Mouse (Mus musculus): ENCODE results near the gene Slc1a7. TPM values are rescaled to one million over a fixed set of nuclear protein-coding genes. Genes with fewer than 3 reads are reported as not detected.

Gene Slc1a7
- total and polyA plus RNA-seq, 2 experiments, result 0.04 to 0.09 TPM

DNA sequence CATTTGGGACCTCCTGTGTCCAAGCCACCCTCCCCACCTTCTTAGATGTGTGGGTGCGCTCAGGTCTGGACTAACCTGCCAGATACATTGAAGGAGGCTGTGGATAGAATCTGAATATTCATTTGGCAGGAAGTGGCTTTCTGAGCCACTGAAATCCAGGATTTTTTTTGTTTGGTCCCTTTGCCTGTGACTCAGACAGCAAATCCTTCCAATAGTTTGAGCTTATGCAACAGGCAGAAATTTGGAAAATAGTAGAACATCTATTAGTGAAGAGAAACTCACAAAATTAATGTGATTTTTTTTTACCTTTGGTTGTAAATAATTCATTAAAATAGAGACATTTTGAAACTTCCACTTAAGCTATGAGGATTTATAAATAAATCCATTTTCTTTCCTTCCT, 3.0 kb downstream of the Slc1a7 start:
- H3K27me3 ChIP-seq (ENCODE audit: control insufficient read depth, insufficient read depth, low read length), result no peaks in the 10 kb centered on the region
- WGBS, result 93% methylated on average over 1 of the region's 1 CpGs
- H3K4me3 ChIP-seq (ENCODE audit: insufficient read depth, low read depth, low read length), result no peak overlapping the region
- no peaks in the 10 kb centered on the region for H3K4me1 ChIP-seq (ENCODE audit: control insufficient read depth, insufficient read depth, low read length)
- DNase-seq (ENCODE audit: extremely low read depth, low read depth, low spot score), result no peak
- H3K27ac ChIP-seq (replicated peaks; ENCODE audit: insufficient read depth, low read depth, low read length), result no peak overlapping the region
- no peak overlapping the region for H3K9ac ChIP-seq (ENCODE audit: low read depth, low read length)
- TF ChIP-seq POLR2A (IDR thresholded peaks at IDR 0.05; ENCODE audit: extremely low read depth, insufficient read depth, low read length), result no peak
- TF ChIP-seq CTCF (IDR thresholded peaks at IDR 0.05; ENCODE audit: low read depth, low read length), result no peak
- no peaks in the 10 kb centered on the region for H3K36me3 ChIP-seq (ENCODE audit: control insufficient read depth, insufficient read depth, low read length)
- no peaks in the 10 kb centered on the region for H3K79me2 ChIP-seq (ENCODE audit: control insufficient read depth, insufficient read depth, low read length)

GRCm38 (mm10) chr4:107974527-107974926, 6.4 kb downstream of the Slc1a7 start:
- no peaks in the 10 kb centered on the region for H3K4me1 ChIP-seq (ENCODE audit: control insufficient read depth, insufficient read depth, low read length)
- no peak for TF ChIP-seq CTCF (IDR thresholded peaks at IDR 0.05; ENCODE audit: low read depth, low read length)
- no peak for TF ChIP-seq POLR2A (IDR thresholded peaks at IDR 0.05; ENCODE audit: extremely low read depth, insufficient read depth, low read length)
- H3K79me2 ChIP-seq (ENCODE audit: control insufficient read depth, insufficient read depth, low read length), result no peaks in the 10 kb centered on the region
- H3K36me3 ChIP-seq (ENCODE audit: control insufficient read depth, insufficient read depth, low read length), result no peaks in the 10 kb centered on the region
- no peak overlapping the region for H3K9ac ChIP-seq (ENCODE audit: low read depth, low read length)
- no peak for DNase-seq (ENCODE audit: extremely low read depth, low read depth, low spot score)
- H3K4me3 ChIP-seq (ENCODE audit: insufficient read depth, low read depth, low read length), result no peak overlapping the region
- H3K27ac ChIP-seq (replicated peaks; ENCODE audit: insufficient read depth, low read depth, low read length), result no peak overlapping the region
- WGBS, result 90% methylated on average over 11 of the region's 11 CpGs
- no peaks in the 10 kb centered on the region for H3K27me3 ChIP-seq (ENCODE audit: control insufficient read depth, insufficient read depth, low read length)

DNA sequence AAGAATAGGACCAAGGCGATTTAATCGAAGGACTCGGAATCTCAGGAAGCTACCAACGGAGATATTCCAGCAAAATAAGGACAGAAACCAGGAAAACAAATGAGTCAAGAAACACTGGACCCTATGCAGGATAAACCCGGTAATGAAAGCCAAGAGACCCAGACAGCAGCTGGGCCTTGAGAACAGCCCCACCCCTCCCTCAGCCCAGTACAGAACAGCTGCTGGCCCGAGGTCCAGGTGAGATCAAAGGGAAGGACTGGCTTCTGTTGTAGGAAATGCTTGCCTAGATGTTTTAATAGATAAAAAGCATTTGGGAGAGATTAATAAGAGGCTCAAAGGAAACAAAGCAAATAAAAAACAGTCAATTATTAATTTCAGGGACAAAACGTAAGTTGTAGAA, 6.9 kb downstream of the Slc1a7 start:
- no peaks in the 10 kb centered on the region for H3K36me3 ChIP-seq (ENCODE audit: control insufficient read depth, insufficient read depth, low read length)
- no peak for TF ChIP-seq CTCF (IDR thresholded peaks at IDR 0.05; ENCODE audit: low read depth, low read length)
- no peak for TF ChIP-seq POLR2A (IDR thresholded peaks at IDR 0.05; ENCODE audit: extremely low read depth, insufficient read depth, low read length)
- no peak overlapping the region for H3K9ac ChIP-seq (ENCODE audit: low read depth, low read length)
- H3K79me2 ChIP-seq (ENCODE audit: control insufficient read depth, insufficient read depth, low read length), result no peaks in the 10 kb centered on the region
- H3K27me3 ChIP-seq (ENCODE audit: control insufficient read depth, insufficient read depth, low read length), result no peaks in the 10 kb centered on the region
- DNase-seq (ENCODE audit: extremely low read depth, low read depth, low spot score), result no peak
- WGBS, result 73% methylated on average over 7 of the region's 7 CpGs
- H3K4me1 ChIP-seq (ENCODE audit: control insufficient read depth, insufficient read depth, low read length), result no peaks in the 10 kb centered on the region
- H3K4me3 ChIP-seq (ENCODE audit: insufficient read depth, low read depth, low read length), result no peak overlapping the region
- no peak overlapping the region for H3K27ac ChIP-seq (replicated peaks; ENCODE audit: insufficient read depth, low read depth, low read length)

DNA sequence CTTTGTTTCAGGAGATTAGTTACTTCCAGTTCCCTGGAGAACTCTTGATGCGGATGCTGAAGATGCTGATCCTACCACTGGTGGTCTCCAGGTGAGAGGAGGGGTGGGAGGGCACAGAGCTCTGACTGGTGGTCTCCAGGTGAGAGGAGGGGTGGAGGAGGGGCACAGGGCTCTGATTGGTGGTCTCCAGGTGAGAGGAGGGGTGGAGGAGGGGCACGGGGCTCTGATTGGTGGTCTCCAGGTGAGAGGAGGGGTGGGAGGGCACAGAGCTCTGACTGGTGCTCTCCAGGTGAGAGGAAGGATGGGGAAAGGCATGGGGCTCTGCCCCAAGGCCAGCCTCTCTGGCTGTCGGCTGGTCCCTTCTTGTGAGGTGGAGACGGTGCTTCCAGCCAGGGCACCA, 9.5 kb downstream of the Slc1a7 start:
- DNase-seq (ENCODE audit: extremely low read depth, low read depth, low spot score), result no peak
- Histone ChIP-seq H3K9ac (ENCODE audit: low read depth, low read length) (no peak overlapping the region), H3K4me1 (ENCODE audit: control insufficient read depth, insufficient read depth, low read length) (no peaks in the 10 kb centered on the region), H3K79me2 (ENCODE audit: control insufficient read depth, insufficient read depth, low read length) (no peaks in the 10 kb centered on the region), H3K4me3 (ENCODE audit: insufficient read depth, low read depth, low read length) (no peak overlapping the region), H3K27me3 (ENCODE audit: control insufficient read depth, insufficient read depth, low read length) (no peaks in the 10 kb centered on the region), H3K36me3 (ENCODE audit: control insufficient read depth, insufficient read depth, low read length) (no peaks in the 10 kb centered on the region), H3K27ac (replicated peaks; ENCODE audit: insufficient read depth, low read depth, low read length) (no peak overlapping the region)
- 62% methylated on average over 4 of the region's 4 CpGs for WGBS
- TF ChIP-seq POLR2A (IDR thresholded peaks at IDR 0.05; ENCODE audit: extremely low read depth, insufficient read depth, low read length) (no peak), CTCF (IDR thresholded peaks at IDR 0.05; ENCODE audit: low read depth, low read length) (no peak)

DNA sequence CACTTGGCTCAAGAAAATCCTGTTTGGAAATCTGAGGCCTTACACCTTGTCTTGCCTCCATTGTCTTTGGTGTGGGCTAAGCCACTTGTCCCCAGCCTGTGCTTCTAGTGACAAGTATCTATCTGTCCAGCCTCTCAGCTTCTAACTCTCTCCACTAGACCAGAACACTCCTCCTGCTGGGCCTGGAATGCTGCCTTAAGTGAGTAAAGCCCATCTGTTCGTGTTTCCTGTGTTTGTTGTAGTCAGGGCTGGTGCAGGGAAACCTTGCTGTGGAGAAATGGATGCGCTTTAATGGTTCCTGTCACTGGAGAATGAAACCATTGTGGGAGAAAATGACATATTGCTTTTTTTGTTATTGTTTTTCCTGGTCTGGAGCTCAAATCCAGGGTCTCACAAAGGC, 11.4 kb downstream of the Slc1a7 start:
- TF ChIP-seq POLR2A (IDR thresholded peaks at IDR 0.05; ENCODE audit: extremely low read depth, insufficient read depth, low read length), result no peak
- TF ChIP-seq CTCF (IDR thresholded peaks at IDR 0.05; ENCODE audit: low read depth, low read length), result no peak

DNA sequence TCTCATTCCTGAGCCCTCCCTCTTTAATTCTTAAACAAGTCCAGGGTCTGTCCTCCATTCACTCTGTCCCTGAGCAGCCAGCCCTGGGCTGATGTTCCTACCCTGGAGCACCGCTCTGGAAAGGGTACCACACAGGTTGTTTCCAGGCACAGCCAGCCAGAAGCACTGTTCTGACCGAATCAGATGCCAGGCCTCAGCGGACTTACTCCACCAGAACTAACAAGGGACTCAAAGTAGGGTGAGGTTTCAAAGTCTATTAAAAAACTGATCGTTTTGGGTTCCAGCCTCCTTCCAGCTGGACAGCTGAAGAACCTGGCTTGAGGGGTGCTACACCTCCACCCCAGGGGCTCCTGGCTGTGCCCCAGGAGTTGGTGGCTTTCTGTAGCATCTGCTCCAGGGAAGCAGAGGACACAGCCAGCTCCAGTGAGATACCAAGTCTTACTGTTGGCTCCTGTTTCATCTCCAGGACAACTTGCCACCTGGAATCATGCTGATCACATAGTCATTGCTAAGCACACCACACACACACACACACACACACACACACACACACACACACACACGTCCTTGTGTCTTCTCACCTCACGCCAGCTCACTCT, 12.0 kb downstream of the Slc1a7 start:
- Histone ChIP-seq H3K9ac (ENCODE audit: low read depth, low read length) (no peak overlapping the region), H3K4me3 (ENCODE audit: insufficient read depth, low read depth, low read length) (no peak overlapping the region), H3K27me3 (ENCODE audit: control insufficient read depth, insufficient read depth, low read length) (no peaks in the 10 kb centered on the region), H3K4me1 (ENCODE audit: control insufficient read depth, insufficient read depth, low read length) (no peaks in the 10 kb centered on the region), H3K79me2 (ENCODE audit: control insufficient read depth, insufficient read depth, low read length) (no peaks in the 10 kb centered on the region), H3K27ac (replicated peaks; ENCODE audit: insufficient read depth, low read depth, low read length) (no peak overlapping the region), H3K36me3 (ENCODE audit: control insufficient read depth, insufficient read depth, low read length) (no peaks in the 10 kb centered on the region)
- DNase-seq (ENCODE audit: extremely low read depth, low read depth, low spot score), result no peak
- no peak for TF ChIP-seq POLR2A (IDR thresholded peaks at IDR 0.05; ENCODE audit: extremely low read depth, insufficient read depth, low read length)
- TF ChIP-seq CTCF (IDR thresholded peaks at IDR 0.05; ENCODE audit: low read depth, low read length), result no peak
- WGBS, result 87% methylated on average over 6 of the region's 6 CpGs

More for the DNA sequence above, 11.4 kb downstream of the Slc1a7 start:
- 49% methylated on average over 2 of the region's 2 CpGs for WGBS
- Histone ChIP-seq H3K79me2 (ENCODE audit: control insufficient read depth, insufficient read depth, low read length) (no peaks in the 10 kb centered on the region), H3K27me3 (ENCODE audit: control insufficient read depth, insufficient read depth, low read length) (no peaks in the 10 kb centered on the region), H3K9ac (ENCODE audit: low read depth, low read length) (no peak overlapping the region), H3K27ac (replicated peaks; ENCODE audit: insufficient read depth, low read depth, low read length) (no peak overlapping the region), H3K4me3 (ENCODE audit: insufficient read depth, low read depth, low read length) (no peak overlapping the region), H3K36me3 (ENCODE audit: control insufficient read depth, insufficient read depth, low read length) (no peaks in the 10 kb centered on the region), H3K4me1 (ENCODE audit: control insufficient read depth, insufficient read depth, low read length) (no peaks in the 10 kb centered on the region)
- no peak for DNase-seq (ENCODE audit: extremely low read depth, low read depth, low spot score)

Data from liver, adult 2 months (tissue).